Mouse (Mus musculus) embryonic fibroblast, embryonic 13.5 days (primary cell): Measurements from ENCODE around the gene Pknox1. TPM values are rescaled to one million over a fixed set of nuclear protein-coding genes. Genes with fewer than 3 reads are reported as not detected.
"Not testable (repeated sequence)": the region's sequence is repeated elsewhere in the genome, so short reads cannot be mapped to it uniquely, and the experiment has no call there.

Experiments
- H3K27ac ChIP-seq: 2 replicates; pipeline ENCODE4 v1.5.1; 2012; ENCODE audit warnings: low read length, control low read depth, inconsistent platforms; ENCODE audit not compliant: insufficient read depth
- H3K4me1 ChIP-seq: 2 replicates; pipeline ENCODE4 v1.6.1; 2011; ENCODE audit warnings: low read length; ENCODE audit not compliant: control insufficient read depth, insufficient read depth
- H3K4me3 ChIP-seq: 2 replicates; pipeline ENCODE4 v1.5.1; 2011; ENCODE audit warnings: mild to moderate bottlenecking, control low read depth, low read length; ENCODE audit not compliant: insufficient read depth
- CTCF ChIP-seq: IDR thresholded peaks from 2 replicates; pipeline ENCODE4 v1.5.1; 2011; ENCODE audit warnings: mild to moderate bottlenecking, control low read depth, low read length, moderate library complexity, borderline replicate concordance; ENCODE audit not compliant: insufficient read depth
- POLR2A ChIP-seq: IDR thresholded peaks from 2 replicates; pipeline ENCODE4 v1.6.1; 2011; ENCODE audit warnings: low read depth, mild to moderate bottlenecking, control low read depth, low read length, moderate library complexity
- polyA plus RNA-seq: library from polyadenylated mRNA; stranded (reverse); fragments of >200 nt; gene quantifications from 2 replicates; pipeline ENCODE4 v1.2.4, GENCODE M21; 2011; ENCODE audit warnings: low read depth; ENCODE audit not compliant: missing spikeins, insufficient read length

Gene Pknox1
- polyA plus RNA-seq, 1 experiment, result 16.6 TPM

DNA sequence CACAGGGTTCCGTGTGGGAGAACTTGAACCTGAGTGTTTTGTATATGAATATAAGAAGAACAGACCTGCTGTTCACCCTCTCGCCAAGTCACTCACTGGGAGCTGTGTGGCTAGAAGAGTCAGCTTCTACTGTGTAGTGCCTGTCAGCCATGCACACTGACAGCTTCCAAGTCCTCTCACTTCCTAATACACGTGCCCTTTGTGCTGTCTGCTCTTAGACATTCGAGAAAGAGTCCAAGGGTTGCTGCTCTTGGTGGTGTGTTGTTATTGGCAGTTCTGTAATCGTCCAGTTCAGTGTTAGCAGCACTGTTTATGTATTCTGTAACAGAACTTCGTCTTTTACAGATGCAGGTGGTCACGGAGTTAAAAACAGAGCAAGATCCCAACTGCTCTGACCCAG, 23.6 kb downstream of the Pknox1 start:
- no peak for TF ChIP-seq CTCF
- no peak for TF ChIP-seq POLR2A
- no peak overlapping the region for H3K4me3 ChIP-seq

DNA sequence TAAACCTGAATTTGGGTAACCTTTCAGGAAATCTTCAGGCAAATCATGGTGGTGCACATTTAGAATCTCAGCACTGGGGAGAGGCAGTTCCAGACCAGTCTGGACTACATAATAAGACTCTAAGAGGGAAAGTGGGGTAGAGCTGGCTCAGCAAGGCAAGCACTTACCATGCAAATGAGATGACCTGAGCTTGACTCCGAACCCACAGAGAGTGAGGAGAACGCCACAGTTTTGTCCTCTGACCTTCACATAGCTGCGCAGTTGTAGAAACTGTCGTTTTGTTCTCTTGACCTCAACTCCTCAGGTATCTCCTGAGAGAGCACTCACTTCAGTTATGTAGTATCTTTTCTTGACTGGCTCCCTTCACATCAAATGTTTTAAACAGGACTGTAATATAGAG, 24.2 kb downstream of the Pknox1 start:
- Histone ChIP-seq H3K4me3 (no peak overlapping the region), H3K4me1 (no peaks in the 10 kb centered on the region), H3K27ac (no peak overlapping the region)
- TF ChIP-seq POLR2A (no peak), CTCF (no peak)

More for the DNA sequence above, 23.6 kb downstream of the Pknox1 start:
- Histone ChIP-seq H3K27ac (no peak overlapping the region), H3K4me1 (no peaks in the 10 kb centered on the region)

DNA sequence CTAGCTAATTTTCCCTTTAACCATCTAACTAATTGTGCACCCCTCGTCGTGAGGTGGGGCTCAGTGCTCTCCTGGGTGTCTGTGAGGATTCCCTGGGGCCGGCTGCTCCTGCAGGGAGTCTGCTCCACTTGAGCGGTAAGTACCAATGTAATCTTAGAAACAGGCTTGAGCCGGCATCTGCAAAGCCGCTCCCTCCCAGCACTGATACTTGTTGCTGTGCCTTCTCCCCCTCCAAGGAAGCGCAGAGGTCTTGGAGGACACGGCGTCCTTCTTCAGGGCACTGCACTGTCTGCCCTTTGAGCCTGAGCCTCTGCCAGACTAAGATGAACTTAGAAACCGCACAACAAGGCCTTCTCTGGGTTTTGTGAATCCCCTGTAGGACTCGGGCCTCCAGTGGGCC, 26.3 kb downstream of the Pknox1 start:
- Histone ChIP-seq H3K27ac (no peak overlapping the region), H3K4me1 (no peaks in the 10 kb centered on the region), H3K4me3 (no peak overlapping the region)
- TF ChIP-seq POLR2A, result no peak
- TF ChIP-seq CTCF, result no peak

DNA sequence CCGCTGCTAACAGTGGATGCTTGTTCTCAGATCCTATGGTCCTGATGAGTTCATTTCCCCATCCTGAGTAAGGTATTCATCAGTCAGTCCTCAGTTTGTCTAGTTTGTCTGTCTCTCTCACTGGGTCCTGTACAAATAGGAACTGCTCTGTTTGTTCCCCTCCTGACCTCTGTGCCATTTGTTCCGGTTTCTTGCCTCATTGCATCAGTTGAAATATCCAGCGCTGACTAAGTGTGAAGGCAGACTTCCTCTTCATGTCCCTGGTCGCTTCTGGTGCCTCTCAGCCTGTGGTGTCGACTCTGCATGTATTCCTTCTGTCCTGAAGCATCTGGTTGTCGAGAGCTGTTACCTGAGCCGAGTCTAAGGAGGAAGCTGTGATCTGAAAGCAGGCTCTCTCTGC, 30.1 kb downstream of the Pknox1 start:
- H3K4me1 ChIP-seq, result no peaks in the 10 kb centered on the region
- H3K4me3 ChIP-seq, result no peak overlapping the region
- TF ChIP-seq CTCF, result no peak
- TF ChIP-seq POLR2A, result no peak
- no peak overlapping the region for H3K27ac ChIP-seq

DNA sequence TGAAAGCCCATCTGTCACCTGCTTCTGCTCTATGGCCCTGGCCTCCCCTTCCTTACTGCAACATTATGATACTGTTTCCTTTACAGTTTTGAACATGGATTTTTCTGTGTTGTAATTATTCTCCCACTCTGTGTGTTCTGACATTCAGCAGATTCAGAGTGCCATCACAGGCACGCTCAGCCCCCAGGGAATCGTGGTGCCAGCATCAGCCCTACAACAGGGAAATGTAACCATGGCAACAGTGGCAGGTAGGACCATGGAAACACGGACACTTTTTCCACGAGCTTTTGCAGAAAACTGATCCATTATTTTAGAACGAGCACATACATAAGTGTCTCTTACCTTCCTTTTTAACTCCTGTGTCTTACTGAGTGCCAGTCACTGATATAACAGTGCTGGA, 30.5 kb downstream of the Pknox1 start:
- no peak overlapping the region for H3K4me3 ChIP-seq
- no peaks in the 10 kb centered on the region for H3K4me1 ChIP-seq
- no peak overlapping the region for H3K27ac ChIP-seq
- no peak for TF ChIP-seq CTCF
- no peak for TF ChIP-seq POLR2A

DNA sequence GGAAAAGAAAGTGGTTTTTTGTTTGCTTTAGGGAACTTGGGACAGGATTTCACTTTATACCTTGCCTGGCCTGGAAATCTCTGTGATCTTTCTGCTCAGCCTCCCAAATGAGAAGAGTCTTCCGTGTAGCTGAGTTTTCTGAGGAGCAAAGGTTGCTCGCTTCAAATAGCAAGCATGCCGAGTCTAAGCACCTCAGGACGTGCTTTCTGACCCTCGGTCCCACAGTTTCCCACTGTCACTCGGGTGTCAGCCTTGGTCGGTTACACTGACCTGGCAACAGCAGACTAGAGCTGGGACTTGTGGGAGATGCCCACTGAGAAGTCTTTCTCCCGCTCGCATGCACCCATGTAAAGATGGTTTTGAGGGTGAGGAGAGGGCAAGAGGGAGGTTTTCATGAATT, 33.4 kb downstream of the Pknox1 start:
- no peak for TF ChIP-seq POLR2A
- no peak for TF ChIP-seq CTCF
- no peak overlapping the region for H3K4me3 ChIP-seq
- no peaks in the 10 kb centered on the region for H3K4me1 ChIP-seq
- H3K27ac ChIP-seq, result no peak overlapping the region

DNA sequence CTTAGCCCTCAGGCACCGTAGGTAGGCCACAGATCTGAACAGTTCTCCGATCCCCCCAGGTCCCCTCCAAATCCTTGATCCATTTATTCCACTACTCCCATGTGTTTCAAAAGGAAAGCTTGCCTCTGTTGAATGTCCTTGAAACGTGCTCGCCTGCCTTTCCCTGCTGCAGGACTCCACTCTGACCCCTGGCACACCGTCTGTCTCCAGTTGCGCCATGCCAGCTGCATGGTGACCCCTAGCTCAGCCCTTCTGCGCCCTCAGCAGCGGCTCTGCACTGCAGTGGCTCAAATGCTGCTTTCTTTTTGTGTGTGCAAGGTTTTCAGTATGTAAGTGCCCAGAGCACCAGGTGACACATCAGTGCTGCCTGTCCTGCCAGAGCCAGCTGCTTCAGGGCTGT, 34.1 kb downstream of the Pknox1 start:
- H3K4me3 ChIP-seq, result no peak overlapping the region
- H3K4me1 ChIP-seq, result no peaks in the 10 kb centered on the region
- H3K27ac ChIP-seq, result no peak overlapping the region
- TF ChIP-seq CTCF, result no peak
- no peak for TF ChIP-seq POLR2A

DNA sequence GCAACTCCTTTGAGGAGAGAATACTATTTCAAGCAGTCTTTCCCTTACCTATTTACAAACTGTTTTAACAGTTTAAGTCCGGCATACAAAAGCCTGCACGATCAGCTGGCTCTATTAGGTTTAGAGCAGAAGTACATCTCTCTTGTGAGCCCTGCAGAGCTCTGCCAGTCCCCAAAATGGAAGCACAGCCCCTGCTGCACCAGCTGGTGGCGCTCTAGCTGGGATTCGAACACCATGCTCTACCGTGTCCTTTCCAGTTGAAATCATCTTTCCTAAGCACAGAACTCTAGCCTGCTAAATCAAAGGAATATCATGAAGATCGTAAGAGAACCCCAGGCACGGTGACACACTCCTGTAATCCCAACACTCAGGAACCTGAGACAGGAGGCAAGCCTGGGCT, 41.9 kb downstream of the Pknox1 start:
- Histone ChIP-seq H3K27ac (no peak overlapping the region), H3K4me3 (no peak overlapping the region), H3K4me1 (no peaks in the 10 kb centered on the region)
- 0 out of 2 replicates have a peak, but pooled peaks have one; percentile 14 for TF ChIP-seq CTCF
- TF ChIP-seq POLR2A, result no peak

DNA sequence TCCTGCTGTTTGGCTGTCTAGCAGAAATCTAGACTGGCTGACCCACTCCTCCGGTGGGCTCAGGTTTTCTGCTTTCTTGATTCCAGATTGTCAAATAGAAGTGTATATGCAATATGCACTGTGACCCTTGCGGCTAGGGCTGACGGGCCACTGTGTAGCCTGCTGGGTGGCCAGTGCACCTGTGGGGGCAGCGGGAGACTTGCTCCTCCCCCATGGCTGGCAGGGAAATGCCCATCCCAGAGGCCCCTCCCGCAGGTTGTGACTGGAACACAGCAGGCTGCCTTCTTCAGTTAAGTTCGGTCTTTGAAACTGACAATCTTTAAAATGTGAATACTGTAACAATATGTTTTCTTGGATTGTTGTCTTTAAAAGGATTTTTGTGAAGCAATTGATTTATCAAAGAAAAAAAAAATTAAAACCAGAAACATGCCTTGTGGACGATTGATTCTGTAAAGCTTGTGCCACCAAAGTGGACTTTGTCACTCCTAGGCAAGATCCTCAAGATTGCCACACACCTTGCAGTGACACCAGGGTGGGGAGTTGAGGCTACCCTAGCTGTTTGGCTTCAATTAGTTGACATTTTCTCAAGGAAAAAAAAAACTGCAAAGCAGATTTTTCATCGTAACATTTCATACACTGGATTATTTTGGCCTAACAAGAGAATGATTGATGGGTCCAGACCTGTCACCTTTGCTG, 42.9 kb downstream of the Pknox1 start:
- H3K27ac ChIP-seq, result no peak overlapping the region
- no peak overlapping the region for H3K4me3 ChIP-seq
- no peak for TF ChIP-seq POLR2A
- no peak for TF ChIP-seq CTCF

DNA sequence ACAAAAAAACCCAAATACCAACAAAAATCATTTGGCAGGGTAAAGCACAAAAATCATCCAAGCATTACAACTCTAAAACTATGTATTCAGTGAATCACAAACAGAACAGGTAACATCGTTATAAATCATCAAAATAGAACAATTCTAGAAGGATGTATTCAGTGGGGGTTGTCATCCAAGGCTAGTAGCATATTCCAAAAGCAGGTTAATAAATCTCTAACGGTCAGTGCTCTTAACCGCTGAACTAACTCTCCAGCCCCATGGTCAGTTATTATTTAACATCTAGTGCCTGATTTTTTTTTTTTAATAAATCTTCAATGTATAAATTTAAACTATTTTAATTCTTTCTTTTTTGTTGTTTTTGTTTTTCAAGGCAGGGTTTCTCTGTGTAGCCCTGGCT, 44.6 kb downstream of the Pknox1 start:
- not testable (repeated sequence) for H3K4me1 ChIP-seq, H3K4me3 ChIP-seq, H3K27ac ChIP-seq

More for the DNA sequence above, 42.9 kb downstream of the Pknox1 start:
- H3K4me1 ChIP-seq, result no peaks in the 10 kb centered on the region

DNA sequence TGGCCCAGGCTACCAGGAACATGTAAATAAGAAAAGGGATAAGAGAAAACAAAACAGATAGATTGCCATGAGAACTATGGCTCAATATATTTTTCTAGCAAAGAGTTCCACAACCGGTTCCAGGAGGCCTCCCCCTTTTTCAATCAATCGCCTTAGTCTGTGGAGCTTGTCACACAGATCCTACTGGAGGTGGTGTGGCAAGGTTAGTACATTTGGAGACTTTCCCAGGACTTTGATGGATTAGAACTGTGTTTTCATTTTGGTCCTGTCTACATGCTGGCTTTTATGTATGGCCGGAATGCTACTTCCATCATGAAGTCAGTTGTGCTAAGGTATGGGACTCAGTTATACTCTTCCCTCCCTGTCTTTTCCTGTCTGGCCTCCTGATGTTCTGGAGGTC, 45.4 kb downstream of the Pknox1 start:
- Histone ChIP-seq H3K27ac (no peak overlapping the region), H3K4me1 (no peaks in the 10 kb centered on the region), H3K4me3 (no peak overlapping the region)
- no peak for TF ChIP-seq CTCF
- TF ChIP-seq POLR2A, result no peak
